Comparison of ENCODE assay signal across 11 mouse cellular contexts in the genomic region with DNA sequence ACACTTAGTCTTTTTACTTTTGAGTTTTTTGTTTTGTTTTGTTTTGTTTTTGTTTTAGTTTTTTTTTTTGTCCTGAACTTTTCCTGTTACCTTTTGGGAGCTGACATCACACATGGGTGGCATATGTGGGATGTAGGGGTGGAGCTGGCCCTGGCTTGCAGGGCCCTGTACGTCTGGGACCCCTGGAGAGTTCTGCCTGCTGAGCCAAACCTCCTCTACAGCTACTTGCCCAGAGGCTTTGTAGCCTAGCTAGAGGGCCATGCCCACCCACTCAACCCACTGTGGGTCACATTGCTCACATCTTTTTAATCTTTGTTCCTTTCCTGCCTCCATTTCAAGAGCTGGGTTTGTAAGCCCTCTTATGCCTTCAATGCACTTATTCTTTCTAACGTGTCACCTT. TPM values are rescaled to one million over a fixed set of nuclear protein-coding genes. Genes with fewer than 3 reads are reported as not detected.
A peak's percentile ranks its signal among the peaks of the same experiment; 100 is the strongest.
DNase-seq lines count a peak whose midpoint lies in the region; ATAC-seq and TF ChIP-seq lines count a peak whose summit lies in the region.
"Had no signal": no experiment of that assay in that cellular context is flagged by ENCODE, and none has a peak within 500 bp of the region (broad histone marks: within the 10 kb centered on the region; RNA-seq: fewer than 3 reads in every experiment).

No protein-coding gene starts in this region.

- peaks cover 64% of the 10 kb centered on the region for H3K36me3 ChIP-seq in heart, postnatal 0 days (replicated peaks; ENCODE audit: control insufficient read depth, insufficient read depth, low read length)
- peaks cover 61% of the 10 kb centered on the region for H3K36me3 ChIP-seq in hindbrain, embryonic 12.5 days
- peaks cover 47% of the 10 kb centered on the region for H3K36me3 ChIP-seq in neural tube, embryonic 12.5 days

- 61% methylated on average over 2 of the region's 2 CpGs for WGBS in heart, postnatal 0 days
- WGBS in hindbrain, embryonic 12.5 days, result 75% methylated on average over 2 of the region's 2 CpGs
- WGBS in neural tube, embryonic 12.5 days, result 66% methylated on average over 2 of the region's 2 CpGs

- H3K4me1 ChIP-seq in heart, postnatal 0 days (ENCODE audit: control insufficient read depth, insufficient read depth), result peaks cover 19% of the 10 kb centered on the region
- peaks cover 32% of the 10 kb centered on the region for H3K4me1 ChIP-seq in hindbrain, embryonic 12.5 days
- peaks cover 31% of the 10 kb centered on the region for H3K4me1 ChIP-seq in neural tube, embryonic 12.5 days

- peak; percentile 66 for DNase-seq in cerebellum, adult 11-12 months
- DNase-seq in cerebellum, adult 18-20 months, result no peak
- DNase-seq in heart, postnatal 0 days (ENCODE audit: low spot score), result no peak
- no peak for DNase-seq in heart, postnatal 4 days
- no peak for DNase-seq in left cerebral cortex, postnatal 25 days (ENCODE audit: low spot score in 2 of 2)
- DNase-seq in lung, postnatal 36 days, result no peak
- DNase-seq: kidney, adult 18-20 months had no signal

- no peaks in the 10 kb centered on the region for H3K9me3 ChIP-seq in heart, postnatal 0 days (replicated peaks; ENCODE audit: control insufficient read depth, low read length)
- H3K9me3 ChIP-seq in hindbrain, embryonic 12.5 days (replicated peaks), result no peaks in the 10 kb centered on the region
- H3K9me3 ChIP-seq in neural tube, embryonic 12.5 days, result no peaks in the 10 kb centered on the region
- H3K9me3 ChIP-seq: embryonic facial prominence, embryonic 12.5 days had no signal

- peak overlapping the region; percentile 98 for H3K27ac ChIP-seq in heart, postnatal 0 days (ENCODE audit: low read depth)
- peak overlapping the region; percentile 97 for H3K27ac ChIP-seq in hindbrain, embryonic 12.5 days
- no peak overlapping the region; the same call in 1 of the 2 replicates for H3K27ac ChIP-seq in neural tube, embryonic 12.5 days

- intact Hi-C loops in left cerebral cortex, postnatal 25 days (cut with DNase I), result no loop called here

- no peaks in the 10 kb centered on the region for H3K27me3 ChIP-seq in heart, postnatal 0 days (ENCODE audit: control insufficient read depth, insufficient read depth, low read length)
- no peaks in the 10 kb centered on the region for H3K27me3 ChIP-seq in hindbrain, embryonic 12.5 days
- no peaks in the 10 kb centered on the region for H3K27me3 ChIP-seq in neural tube, embryonic 12.5 days (replicated peaks)
- H3K27me3 ChIP-seq: embryonic facial prominence, embryonic 12.5 days had no signal

- no peak overlapping the region for H3K9ac ChIP-seq in heart, postnatal 0 days (replicated peaks; ENCODE audit: low read depth, low read length)
- H3K9ac ChIP-seq in hindbrain, embryonic 12.5 days, result peak overlapping the region; percentile 65
- H3K9ac ChIP-seq in neural tube, embryonic 12.5 days, result no peak overlapping the region
- H3K9ac ChIP-seq: embryonic facial prominence, embryonic 12.5 days had no signal

- H3K4me2 ChIP-seq in heart, postnatal 0 days (ENCODE audit: low read depth, low read length), result no peak overlapping the region
- H3K4me2 ChIP-seq in hindbrain, embryonic 12.5 days (replicated peaks), result peak overlapping the region; percentile 71
- H3K4me2 ChIP-seq in neural tube, embryonic 12.5 days (replicated peaks), result peak overlapping the region; percentile 99; the same call in 1 of the 2 replicates

- TF ChIP-seq EP300 in heart, postnatal 0 days (IDR thresholded peaks at IDR 0.05; ENCODE audit: low read depth), result no peak

- ATAC-seq in heart, postnatal 0 days (ENCODE audit: insufficient read depth, low read depth), result no peak
- ATAC-seq in hindbrain, embryonic 12.5 days (ENCODE audit: low FRiP score), result no peak
- no peak for ATAC-seq in neural tube, embryonic 12.5 days (ENCODE audit: low FRiP score, low read depth)

- no peak for TF ChIP-seq CTCF in heart, postnatal 0 days (IDR thresholded peaks at IDR 0.05; ENCODE audit: low read depth)

- H3K4me3 ChIP-seq in heart, postnatal 0 days (ENCODE audit: low read depth, low read length), result no peak overlapping the region
- no peak overlapping the region for H3K4me3 ChIP-seq in hindbrain, embryonic 12.5 days
- H3K4me3 ChIP-seq in neural tube, embryonic 12.5 days, result no peak overlapping the region

RNA-seq across cellular contexts. Expression of a gene that starts 1.6 kb away (rescaled TPM):
- total RNA-seq in heart, postnatal 0 days (2014; rRNA removed; ENCODE audit: low replicate concordance), result 61.9 and 71.7 TPM in 2 replicates
- polyA plus RNA-seq in heart, postnatal 0 days (2015; fragmentation: Nextera tagmentation; extraction: Ambion mirVana), result 33.7 and 34.0 TPM in 2 replicates
- total RNA-seq in heart, postnatal 4 days (2021), result 10 to 100 TPM; 32.6 to 33.9 TPM
- 83.3 and 88.7 TPM in 2 replicates for polyA plus RNA-seq in hindbrain, embryonic 12.5 days (2016; fragmentation: Nextera tagmentation; extraction: Ambion mirVana)
- 91.7 and 96.3 TPM in 2 replicates for polyA plus RNA-seq in neural tube, embryonic 12.5 days (2016; fragmentation: Nextera tagmentation; extraction: Ambion mirVana)
- 10 to 100 TPM; 40.1 to 45.4 TPM for total RNA-seq in left cerebral cortex, postnatal 25 days (2021)

RNA-seq across cellular contexts. Expression of a gene that starts 14.9 kb away (rescaled TPM):
- 1,221 and 1,316 TPM in 2 replicates for total RNA-seq in heart, postnatal 0 days (2014; rRNA removed; ENCODE audit: low replicate concordance)
- 793 and 811 TPM in 2 replicates for polyA plus RNA-seq in heart, postnatal 0 days (2015; fragmentation: Nextera tagmentation; extraction: Ambion mirVana)
- 100 to 1,000 TPM; 600 to 620 TPM for total RNA-seq in heart, postnatal 4 days (2021)
- polyA plus RNA-seq in hindbrain, embryonic 12.5 days (2016; fragmentation: Nextera tagmentation; extraction: Ambion mirVana), result 251 and 261 TPM in 2 replicates
- 255 and 258 TPM in 2 replicates for polyA plus RNA-seq in neural tube, embryonic 12.5 days (2016; fragmentation: Nextera tagmentation; extraction: Ambion mirVana)
- total RNA-seq in left cerebral cortex, postnatal 25 days (2021), result 100 to 1,000 TPM; 407 to 414 TPM

RNA-seq across cellular contexts. Expression of a gene that starts 27.0 kb away (rescaled TPM):
- total RNA-seq in heart, postnatal 0 days (2014; rRNA removed; ENCODE audit: low replicate concordance), result 0.61 and 2.1 TPM in 2 replicates
- 0.70 and 1.6 TPM in 2 replicates for polyA plus RNA-seq in heart, postnatal 0 days (2015; fragmentation: Nextera tagmentation; extraction: Ambion mirVana)
- under 1 TPM; 0.74 to 0.93 TPM for total RNA-seq in heart, postnatal 4 days (2021)
- 3.1 and 3.4 TPM in 2 replicates for polyA plus RNA-seq in hindbrain, embryonic 12.5 days (2016; fragmentation: Nextera tagmentation; extraction: Ambion mirVana)
- 1.8 and 2.2 TPM in 2 replicates for polyA plus RNA-seq in neural tube, embryonic 12.5 days (2016; fragmentation: Nextera tagmentation; extraction: Ambion mirVana)
- total RNA-seq in left cerebral cortex, postnatal 25 days (2021), result not detected
- total RNA-seq: granulocyte monocyte progenitor cell, adult 5-6 weeks had no signal

RNA-seq across cellular contexts. Expression of a gene that starts 38.7 kb away (rescaled TPM):
- 73.3 and 75.9 TPM in 2 replicates for total RNA-seq in heart, postnatal 0 days (2014; rRNA removed; ENCODE audit: low replicate concordance)
- polyA plus RNA-seq in heart, postnatal 0 days (2015; fragmentation: Nextera tagmentation; extraction: Ambion mirVana), result 36.4 and 37.2 TPM in 2 replicates
- 10 to 100 TPM; 51.7 to 55.3 TPM for total RNA-seq in heart, postnatal 4 days (2021)
- 1.0 and 2.0 TPM in 2 replicates for polyA plus RNA-seq in hindbrain, embryonic 12.5 days (2016; fragmentation: Nextera tagmentation; extraction: Ambion mirVana)
- 0.99 and 2.0 TPM in 2 replicates for polyA plus RNA-seq in neural tube, embryonic 12.5 days (2016; fragmentation: Nextera tagmentation; extraction: Ambion mirVana)
- total RNA-seq in left cerebral cortex, postnatal 25 days (2021), result 1 to 10 TPM in 1 of 2 experiments, under 1 TPM in 1; 0.53 to 1.4 TPM
- total RNA-seq: granulocyte monocyte progenitor cell, adult 5-6 weeks had no signal
